ENCODE assay signal across 11 mouse cellular contexts in genomic region chr9:106473081-106473752, GRCm38 (mm10). TPM values are rescaled to one million over a fixed set of nuclear protein-coding genes. Genes with fewer than 3 reads are reported as not detected.
DNase-seq lines count a peak whose midpoint lies in the region; ATAC-seq lines count a peak whose summit lies in the region.
"Had no signal": no experiment of that assay in that cellular context is flagged by ENCODE, and none has a peak within 500 bp of the region (broad histone marks: within the 10 kb centered on the region; RNA-seq: fewer than 3 reads in every experiment).

No protein-coding gene starts in this region.

- no peaks in the 10 kb centered on the region for H3K36me3 ChIP-seq in heart, embryonic 10.5 days
- H3K36me3 ChIP-seq: intestine, embryonic 15.5 days; midbrain, embryonic 12.5 days had no signal

- peak; percentile 10 to 19 for DNase-seq in heart, adult 18-20 months
- no peak for DNase-seq in heart, postnatal 4 days
- peak; percentile 26 to 35 for DNase-seq in right cerebral cortex, postnatal 10 days (ENCODE audit: low spot score in 2 of 2)
- no peak for DNase-seq in right cerebral cortex, adult 18-20 months
- DNase-seq in heart, embryonic 10.5 days (ENCODE audit: low spot score), result no peak
- peak; percentile 21 for DNase-seq in left cerebral cortex, postnatal 4 days
- DNase-seq in c-Kit-positive CD71-positive TER-119-positive erythroid progenitor cells, embryonic 14.5 days (ENCODE audit: low spot score), result no peak

- peaks cover 59% of the 10 kb centered on the region for H3K4me1 ChIP-seq in heart, embryonic 10.5 days

- no peaks in the 10 kb centered on the region for H3K9me3 ChIP-seq in heart, embryonic 10.5 days
- H3K9me3 ChIP-seq: intestine, embryonic 15.5 days; midbrain, embryonic 12.5 days had no signal

- intact Hi-C loops in left cerebral cortex, postnatal 4 days (cut with DNase I), result no loop called here

- peak overlapping the region; percentile 76; the same call in 1 of the 2 replicates for H3K27ac ChIP-seq in heart, embryonic 10.5 days
- H3K27ac ChIP-seq: liver, embryonic 14.5 days; midbrain, embryonic 12.5 days had no signal

- ATAC-seq in CD4-positive, CD25-positive, alpha-beta regulatory T cell, adult 4 months, result no peak
- ATAC-seq: intestine, embryonic 15.5 days had no signal

- no peak overlapping the region for H3K4me3 ChIP-seq in heart, embryonic 10.5 days
- H3K4me3 ChIP-seq: intestine, embryonic 15.5 days; midbrain, embryonic 12.5 days had no signal

- WGBS in heart, embryonic 10.5 days, result 89% methylated on average over 16 of the region's 16 CpGs

- H3K27me3 ChIP-seq in heart, embryonic 10.5 days (ENCODE audit: insufficient read depth, poor library complexity, severe bottlenecking), result peaks cover 11% of the 10 kb centered on the region; the same call in 1 of the 2 replicates
- H3K27me3 ChIP-seq: intestine, embryonic 15.5 days had no signal

RNA-seq across cellular contexts. Expression of gene Rrp9, which starts 2.5 kb away (rescaled TPM):
- 10 to 100 TPM; 21.3 to 26.3 TPM for total RNA-seq in heart, adult 18-20 months (2021)
- total RNA-seq in heart, postnatal 4 days (2021), result 10 to 100 TPM; 21.3 to 23.3 TPM
- 51.3 and 74.6 TPM in 2 replicates for polyA plus RNA-seq in heart, embryonic 10.5 days (2016; fragmentation: Nextera tagmentation; extraction: Ambion mirVana)
- 10 to 100 TPM; 46.9 to 55.2 TPM for total RNA-seq in left cerebral cortex, postnatal 4 days (2021)
- 10 to 100 TPM; 35.4 to 37.4 TPM for polyA plus RNA-seq in CD4-positive, CD25-positive, alpha-beta regulatory T cell, adult 4 months (2017; shearing (Covaris generic))

RNA-seq across cellular contexts. Expression of gene Parp3, which starts 3.5 kb away (rescaled TPM):
- total RNA-seq in heart, adult 18-20 months (2021), result 10 to 100 TPM; 33.7 to 38.2 TPM
- total RNA-seq in heart, postnatal 4 days (2021), result 1 to 10 TPM; 7.5 to 8.3 TPM
- polyA plus RNA-seq in heart, embryonic 10.5 days (2016; fragmentation: Nextera tagmentation; extraction: Ambion mirVana), result 1.4 and 1.7 TPM in 2 replicates
- total RNA-seq in left cerebral cortex, postnatal 4 days (2021), result 1 to 10 TPM; 2.8 to 3.3 TPM
- polyA plus RNA-seq in CD4-positive, CD25-positive, alpha-beta regulatory T cell, adult 4 months (2017; shearing (Covaris generic)), result 10 to 100 TPM; 52.6 to 68.5 TPM

RNA-seq across cellular contexts. Expression of gene Gpr62, which starts 7.5 kb away (rescaled TPM):
- not detected for total RNA-seq in heart, adult 18-20 months (2021)
- total RNA-seq in heart, postnatal 4 days (2021), result under 1 TPM in 1 of 2 experiments, not detected in 1; 0.14 TPM
- polyA plus RNA-seq in heart, embryonic 10.5 days (2016; fragmentation: Nextera tagmentation; extraction: Ambion mirVana), result 0.14 and 0.35 TPM in 2 replicates
- total RNA-seq in left cerebral cortex, postnatal 4 days (2021), result 1 to 10 TPM in 1 of 2 experiments, under 1 TPM in 1; 0.94 to 1.3 TPM
- not detected for polyA plus RNA-seq in CD4-positive, CD25-positive, alpha-beta regulatory T cell, adult 4 months (2017; shearing (Covaris generic))
- polyA plus RNA-seq: liver, embryonic 14.5 days had no signal

RNA-seq across cellular contexts. Expression of gene Pcbp4, which starts 20.1 kb away (rescaled TPM):
- total RNA-seq in heart, adult 18-20 months (2021), result 10 to 100 TPM; 61.1 to 63.2 TPM
- total RNA-seq in heart, postnatal 4 days (2021), result 100 to 1,000 TPM in 1 of 2 experiments, 10 to 100 TPM in 1; 96.8 to 101 TPM
- 135 and 186 TPM in 2 replicates for polyA plus RNA-seq in heart, embryonic 10.5 days (2016; fragmentation: Nextera tagmentation; extraction: Ambion mirVana)
- 100 to 1,000 TPM; 409 to 418 TPM for total RNA-seq in left cerebral cortex, postnatal 4 days (2021)
- polyA plus RNA-seq in CD4-positive, CD25-positive, alpha-beta regulatory T cell, adult 4 months (2017; shearing (Covaris generic)), result 1 to 10 TPM; 2.9 to 3.1 TPM

RNA-seq across cellular contexts. Expression of gene Abhd14a, which starts 25.7 kb away (rescaled TPM):
- total RNA-seq in heart, adult 18-20 months (2021), result 10 to 100 TPM; 19.0 to 19.6 TPM
- 10 to 100 TPM; 23.7 to 26.1 TPM for total RNA-seq in heart, postnatal 4 days (2021)
- polyA plus RNA-seq in heart, embryonic 10.5 days (2016; fragmentation: Nextera tagmentation; extraction: Ambion mirVana), result 42.0 and 46.2 TPM in 2 replicates
- total RNA-seq in left cerebral cortex, postnatal 4 days (2021), result 10 to 100 TPM; 70.1 to 71.4 TPM
- 10 to 100 TPM; 10.5 to 24.2 TPM for polyA plus RNA-seq in CD4-positive, CD25-positive, alpha-beta regulatory T cell, adult 4 months (2017; shearing (Covaris generic))

Comparison
In these comparisons a context has a peak if more than half of its experiments do, and no peak if none do; other contexts are left out.
1. DNase-seq: peak in heart, adult 18-20 months (2 of 2), right cerebral cortex, postnatal 10 days (2 of 2) and left cerebral cortex, postnatal 4 days (single experiment); none in heart, postnatal 4 days (single experiment), right cerebral cortex, adult 18-20 months (single experiment), heart, embryonic 10.5 days (single experiment) and c-Kit-positive CD71-positive TER-119-positive erythroid progenitor cells, embryonic 14.5 days (single experiment).